Mouse (Mus musculus): ENCODE measurements around the gene Flnb. TPM values are rescaled to one million over a fixed set of nuclear protein-coding genes. Genes with fewer than 3 reads are reported as not detected.

The Flnb gene
- polyA plus RNA-seq, 1 experiment = 37.2 TPM

- no peak for TF ChIP-seq POLR2A (IDR thresholded peaks at IDR 0.05; ENCODE audit: low read depth, low read length)
- TF ChIP-seq CTCF (conservative IDR thresholded peaks at IDR 0.05; ENCODE audit: insufficient read depth, insufficient read length, low read depth, low read length) = no peak
- WGBS = 76% methylated on average over 10 of the region's 10 CpGs
- Histone ChIP-seq H3K4me1 (ENCODE audit: control insufficient read depth, insufficient read depth, low read length) (no peaks in the 10 kb centered on the region), H3K36me3 (ENCODE audit: control insufficient read depth, insufficient read depth, low read length) (peaks cover 3% of the 10 kb centered on the region), H3K4me3 (ENCODE audit: insufficient read depth, low read depth, low read length) (no peak overlapping the region), H3K27me3 (replicated peaks; ENCODE audit: control insufficient read depth, insufficient read depth, low read length) (no peaks in the 10 kb centered on the region), H3K27ac (ENCODE audit: insufficient read depth, low read depth, low read length) (no peak overlapping the region)
- no peak for DNase-seq
These were observed 91.7 kb downstream of the Flnb start for GRCm38 (mm10) chr14:7909472-7909871.

- no peak for DNase-seq
- Histone ChIP-seq H3K4me1 (ENCODE audit: control insufficient read depth, insufficient read depth, low read length) (no peaks in the 10 kb centered on the region), H3K27me3 (replicated peaks; ENCODE audit: control insufficient read depth, insufficient read depth, low read length) (no peaks in the 10 kb centered on the region), H3K4me3 (ENCODE audit: insufficient read depth, low read depth, low read length) (no peak overlapping the region), H3K27ac (ENCODE audit: insufficient read depth, low read depth, low read length) (no peak overlapping the region), H3K36me3 (ENCODE audit: control insufficient read depth, insufficient read depth, low read length) (no peaks in the 10 kb centered on the region)
- 78% methylated on average over 7 of the region's 7 CpGs for WGBS
- TF ChIP-seq POLR2A (IDR thresholded peaks at IDR 0.05; ENCODE audit: low read depth, low read length) (no peak), CTCF (conservative IDR thresholded peaks at IDR 0.05; ENCODE audit: insufficient read depth, insufficient read length, low read depth, low read length) (no peak)
These were observed 96.1 kb downstream of the Flnb start for GRCm38 (mm10) chr14:7913842-7914241.

DNA sequence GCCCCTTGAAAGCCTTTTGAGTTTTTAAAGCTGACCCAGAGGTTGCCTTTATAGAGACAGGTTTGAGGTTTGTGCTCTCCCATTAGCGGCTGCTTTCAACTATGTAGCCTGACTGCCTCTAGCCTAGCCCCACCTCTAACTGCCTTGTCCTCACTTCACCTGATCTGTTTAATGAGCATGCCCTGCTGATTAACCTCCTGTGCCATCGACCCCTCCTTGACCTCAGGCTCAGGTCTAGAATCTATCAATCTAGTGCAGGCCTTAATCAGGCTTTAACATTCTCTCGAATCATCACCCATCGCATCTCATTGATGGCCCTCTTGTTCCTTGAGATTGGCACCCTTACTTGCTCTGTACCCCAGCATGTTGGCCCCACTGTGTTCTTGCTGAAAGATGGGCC lies 96.7 kb downstream of the Flnb start:
- WGBS = 66% methylated on average over 4 of the region's 4 CpGs
- no peak overlapping the region for H3K27ac ChIP-seq (ENCODE audit: insufficient read depth, low read depth, low read length)
- no peaks in the 10 kb centered on the region for H3K27me3 ChIP-seq (replicated peaks; ENCODE audit: control insufficient read depth, insufficient read depth, low read length)
- H3K4me3 ChIP-seq (ENCODE audit: insufficient read depth, low read depth, low read length) = no peak overlapping the region
- no peaks in the 10 kb centered on the region for H3K4me1 ChIP-seq (ENCODE audit: control insufficient read depth, insufficient read depth, low read length)
- DNase-seq = no peak
- TF ChIP-seq CTCF (conservative IDR thresholded peaks at IDR 0.05; ENCODE audit: insufficient read depth, insufficient read length, low read depth, low read length) (no peak), POLR2A (IDR thresholded peaks at IDR 0.05; ENCODE audit: low read depth, low read length) (no peak)
- no peaks in the 10 kb centered on the region for H3K36me3 ChIP-seq (ENCODE audit: control insufficient read depth, insufficient read depth, low read length)

DNA sequence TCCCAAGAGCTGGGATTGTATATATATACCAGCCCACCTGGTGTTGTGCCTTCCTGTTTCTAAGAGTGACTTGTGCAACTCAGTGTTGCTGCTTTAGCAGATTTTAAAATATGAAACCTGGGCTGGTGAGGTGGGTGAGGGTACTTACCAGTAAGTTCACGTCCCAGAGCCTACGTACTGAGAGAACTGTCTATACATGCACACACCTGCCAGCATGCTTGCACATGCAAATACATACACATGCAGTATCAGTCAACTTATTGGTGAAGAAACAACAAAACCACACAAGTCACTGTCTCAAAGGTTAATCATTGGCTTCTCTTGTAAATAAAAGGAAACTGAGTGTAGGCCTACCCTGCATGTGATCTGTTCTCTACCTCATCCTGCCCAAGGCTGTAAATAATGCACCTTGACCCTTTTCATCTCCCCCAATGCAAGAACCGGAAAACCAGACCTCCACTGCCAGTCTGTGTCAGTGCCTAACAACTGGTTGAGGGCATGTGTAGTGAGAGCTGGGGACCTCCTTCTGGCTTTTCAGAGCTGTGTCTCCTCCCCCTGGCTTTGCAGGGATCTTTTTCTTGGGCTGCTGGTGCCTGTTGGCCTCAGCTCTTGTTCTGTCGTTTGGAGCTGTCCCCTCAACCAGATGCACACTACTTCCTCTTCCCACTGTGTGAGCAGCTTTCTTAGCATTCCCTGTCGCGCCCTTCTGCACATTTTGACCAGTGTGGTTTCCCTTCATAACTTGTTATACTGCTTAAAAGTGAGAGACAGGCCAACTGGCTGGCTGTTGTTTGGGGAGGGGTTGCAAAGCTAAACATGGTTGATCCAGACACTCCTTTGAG lies 100.6 kb downstream of the Flnb start:
- Histone ChIP-seq H3K36me3 (ENCODE audit: control insufficient read depth, insufficient read depth, low read length) (no peaks in the 10 kb centered on the region), H3K4me1 (ENCODE audit: control insufficient read depth, insufficient read depth, low read length) (no peaks in the 10 kb centered on the region), H3K4me3 (ENCODE audit: insufficient read depth, low read depth, low read length) (no peak overlapping the region), H3K27ac (ENCODE audit: insufficient read depth, low read depth, low read length) (no peak overlapping the region), H3K27me3 (replicated peaks; ENCODE audit: control insufficient read depth, insufficient read depth, low read length) (no peaks in the 10 kb centered on the region)
- DNase-seq = no peak
- TF ChIP-seq POLR2A (IDR thresholded peaks at IDR 0.05; ENCODE audit: low read depth, low read length) (no peak), CTCF (conservative IDR thresholded peaks at IDR 0.05; ENCODE audit: insufficient read depth, insufficient read length, low read depth, low read length) (no peak)
- WGBS = 63% methylated on average over 6 of the region's 6 CpGs

- no peak overlapping the region for H3K4me3 ChIP-seq (ENCODE audit: insufficient read depth, low read depth, low read length)
- H3K36me3 ChIP-seq (ENCODE audit: control insufficient read depth, insufficient read depth, low read length) = no peaks in the 10 kb centered on the region
- no peak for TF ChIP-seq POLR2A (IDR thresholded peaks at IDR 0.05; ENCODE audit: low read depth, low read length)
- TF ChIP-seq CTCF (conservative IDR thresholded peaks at IDR 0.05; ENCODE audit: insufficient read depth, insufficient read length, low read depth, low read length) = no peak
- no peaks in the 10 kb centered on the region for H3K27me3 ChIP-seq (replicated peaks; ENCODE audit: control insufficient read depth, insufficient read depth, low read length)
- H3K27ac ChIP-seq (ENCODE audit: insufficient read depth, low read depth, low read length) = no peak overlapping the region
- H3K4me1 ChIP-seq (ENCODE audit: control insufficient read depth, insufficient read depth, low read length) = no peaks in the 10 kb centered on the region
- 88% methylated on average over 5 of the region's 5 CpGs for WGBS
- DNase-seq = no peak
These were observed 101.6 kb downstream of the Flnb start for GRCm38 (mm10) chr14:7919309-7919708.

- no peaks in the 10 kb centered on the region for H3K36me3 ChIP-seq (ENCODE audit: control insufficient read depth, insufficient read depth, low read length)
These were observed 102.2 kb downstream of the Flnb start for GRCm38 (mm10) chr14:7919921-7920320.

DNA sequence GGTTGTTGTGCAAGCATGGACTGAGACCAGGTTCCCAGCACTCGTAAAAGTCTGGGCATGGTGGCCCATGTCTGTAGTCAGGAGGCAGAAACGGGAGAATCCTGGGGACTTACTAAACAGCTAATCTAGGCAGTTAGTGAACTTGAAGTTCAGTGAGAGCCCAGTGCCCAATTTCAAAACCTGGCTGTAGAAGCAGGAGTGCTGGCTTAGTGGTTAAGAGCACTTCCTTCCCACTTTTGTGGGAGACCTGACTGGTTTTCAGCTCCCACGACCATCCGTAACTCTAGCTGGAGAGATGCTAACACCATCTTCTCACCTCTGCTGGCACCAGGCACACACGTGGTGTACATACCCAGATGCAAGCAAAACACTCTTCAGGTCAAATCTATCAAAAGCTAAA lies 103.7 kb downstream of the Flnb start:
- no peak for TF ChIP-seq POLR2A (IDR thresholded peaks at IDR 0.05; ENCODE audit: low read depth, low read length)
- no peak for TF ChIP-seq CTCF (conservative IDR thresholded peaks at IDR 0.05; ENCODE audit: insufficient read depth, insufficient read length, low read depth, low read length)
- no peaks in the 10 kb centered on the region for H3K27me3 ChIP-seq (replicated peaks; ENCODE audit: control insufficient read depth, insufficient read depth, low read length)
- no peak for DNase-seq
- no peak overlapping the region for H3K27ac ChIP-seq (ENCODE audit: insufficient read depth, low read depth, low read length)
- no peaks in the 10 kb centered on the region for H3K4me1 ChIP-seq (ENCODE audit: control insufficient read depth, insufficient read depth, low read length)
- no peak overlapping the region for H3K4me3 ChIP-seq (ENCODE audit: insufficient read depth, low read depth, low read length)
- H3K36me3 ChIP-seq (ENCODE audit: control insufficient read depth, insufficient read depth, low read length) = no peaks in the 10 kb centered on the region
- WGBS = 84% methylated on average over 5 of the region's 5 CpGs

More at GRCm38 (mm10) chr14:7919921-7920320, 102.2 kb downstream of the Flnb start:
- no peak for TF ChIP-seq CTCF (conservative IDR thresholded peaks at IDR 0.05; ENCODE audit: insufficient read depth, insufficient read length, low read depth, low read length)
- TF ChIP-seq POLR2A (IDR thresholded peaks at IDR 0.05; ENCODE audit: low read depth, low read length) = no peak
- H3K4me3 ChIP-seq (ENCODE audit: insufficient read depth, low read depth, low read length) = no peak overlapping the region
- no peak overlapping the region for H3K27ac ChIP-seq (ENCODE audit: insufficient read depth, low read depth, low read length)
- H3K4me1 ChIP-seq (ENCODE audit: control insufficient read depth, insufficient read depth, low read length) = no peaks in the 10 kb centered on the region
- H3K27me3 ChIP-seq (replicated peaks; ENCODE audit: control insufficient read depth, insufficient read depth, low read length) = no peaks in the 10 kb centered on the region
- no peak for DNase-seq
- WGBS = 64% methylated on average over 4 of the region's 4 CpGs
